Mouse (Mus musculus) testis, adult 2 months (tissue): ENCODE measurements around the gene Galnt4. TPM values are rescaled to one million over a fixed set of nuclear protein-coding genes. Genes with fewer than 3 reads are reported as not detected.
A peak's percentile ranks its signal among the peaks of the same experiment; 100 is the strongest.

Source experiments
- H3K27ac ChIP-seq: fragments of 200-500 bp; 2 replicates; pipeline ENCODE4 v1.5.1; 2012; ENCODE audit warnings: low read depth, low read length; ENCODE audit not compliant: control insufficient read depth, insufficient read depth
- H3K27me3 ChIP-seq: fragments of 200-500 bp; 2 replicates; pipeline ENCODE4 v1.6.1; 2012; ENCODE audit warnings: mild to moderate bottlenecking, low read length, moderate library complexity; ENCODE audit not compliant: control insufficient read depth, insufficient read depth
- H3K36me3 ChIP-seq: fragments of 200-500 bp; 2 replicates; pipeline ENCODE4 v1.6.1; 2012; ENCODE audit warnings: mild to moderate bottlenecking, low read length; ENCODE audit not compliant: control insufficient read depth, insufficient read depth
- H3K4me1 ChIP-seq: fragments of 200-500 bp; 2 replicates; pipeline ENCODE4 v1.6.1; 2012; ENCODE audit warnings: low read length; ENCODE audit not compliant: control insufficient read depth, insufficient read depth
- H3K4me3 ChIP-seq: fragments of 200-500 bp; 2 replicates; pipeline ENCODE4 v1.5.1; 2012; ENCODE audit warnings: low read depth, mild to moderate bottlenecking, low read length, moderate library complexity, mixed read lengths; ENCODE audit not compliant: control insufficient read depth
- CTCF ChIP-seq: fragments of 200-500 bp; IDR thresholded peaks from 2 replicates; pipeline ENCODE4 v1.5.1; 2012; ENCODE audit warnings: low read depth, mild to moderate bottlenecking, inconsistent platforms, low read length, moderate library complexity; ENCODE audit not compliant: control insufficient read depth, insufficient read depth, insufficient replicate concordance
- POLR2A ChIP-seq: fragments of 200-500 bp; IDR thresholded peaks from 2 replicates; pipeline ENCODE4 v1.6.1; 2012; ENCODE audit warnings: low read depth, mild to moderate bottlenecking, inconsistent platforms, low read length, moderate library complexity; ENCODE audit not compliant: control insufficient read depth
- polyA plus RNA-seq: library from polyadenylated mRNA; depleted of rRNA; stranded (reverse); fragments of >200 nt; gene quantifications from 2 replicates; pipeline ENCODE4 v1.2.3, GENCODE M21; 2012

The Galnt4 gene
- polyA plus RNA-seq, 1 experiment, result 0.61 TPM

DNA sequence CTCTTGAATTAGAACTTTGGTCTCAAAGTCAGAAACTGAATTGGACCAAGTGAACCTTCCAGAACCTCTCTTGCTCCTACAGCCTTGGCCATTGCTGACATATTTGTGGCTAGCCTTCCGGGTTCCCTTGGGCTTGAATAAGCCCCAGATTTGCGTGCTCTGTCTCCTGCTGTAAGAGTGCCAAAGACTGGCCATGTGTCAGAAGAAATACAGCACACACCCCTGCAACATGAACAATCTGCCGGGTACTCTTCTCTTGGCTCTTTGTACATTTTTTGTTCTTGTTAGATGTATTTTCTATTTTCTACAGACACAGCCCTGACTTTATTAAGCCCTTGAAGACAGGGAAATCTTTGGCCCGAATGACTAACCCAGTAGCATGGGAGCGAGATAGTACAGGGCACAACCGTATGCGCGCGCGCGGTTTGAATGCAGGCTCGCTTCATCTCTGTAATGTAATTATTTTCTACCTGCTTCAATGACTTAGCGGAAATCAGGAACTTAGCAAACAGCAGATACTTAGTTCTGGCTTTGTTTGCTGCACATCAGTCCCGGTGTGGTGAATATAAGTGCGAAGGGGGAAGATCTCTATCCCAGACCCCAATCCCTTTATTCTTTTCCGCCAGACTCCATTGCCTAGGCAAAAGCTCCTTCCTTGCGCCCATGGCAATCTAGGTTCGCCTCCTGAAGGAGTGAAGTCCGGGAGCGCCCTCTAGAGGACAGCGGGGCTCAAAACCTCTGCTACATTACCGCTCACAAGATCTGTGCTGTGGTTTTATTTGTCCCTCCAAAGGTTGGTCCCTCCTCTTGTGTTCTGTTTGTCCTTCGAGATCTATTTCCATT lies 23.3 kb upstream of the Galnt4 start:
- H3K36me3 ChIP-seq, result no peaks in the 10 kb centered on the region
- no peak overlapping the region; the same call in 1 of the 2 replicates for H3K4me3 ChIP-seq
- no peak for TF ChIP-seq POLR2A
- peak; percentile 90 for TF ChIP-seq CTCF
- H3K27me3 ChIP-seq, result no peaks in the 10 kb centered on the region
- H3K27ac ChIP-seq, result no peak overlapping the region
- peaks cover 7% of the 10 kb centered on the region for H3K4me1 ChIP-seq

DNA sequence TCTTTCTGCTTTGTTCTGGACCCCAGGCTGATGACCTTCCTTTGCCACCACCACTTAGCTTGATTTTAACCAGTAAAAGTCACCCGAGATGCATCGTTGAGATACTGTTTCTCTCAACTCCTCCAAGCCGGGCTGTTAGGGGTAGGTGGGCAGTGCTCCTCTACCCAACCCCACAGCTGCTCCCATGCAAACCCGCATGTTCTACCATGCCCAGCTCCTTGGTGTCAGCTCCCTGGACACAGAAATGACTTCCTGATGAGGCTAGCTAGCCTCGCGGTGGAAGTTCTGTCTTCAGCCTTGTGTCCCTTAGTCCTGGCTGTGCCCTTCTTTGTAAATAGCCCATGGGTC lies 22.7 kb upstream of the Galnt4 start:
- Histone ChIP-seq H3K4me3 (no peak overlapping the region), H3K27me3 (no peaks in the 10 kb centered on the region), H3K27ac (no peak overlapping the region), H3K4me1 (peaks cover 7% of the 10 kb centered on the region), H3K36me3 (no peaks in the 10 kb centered on the region)
- TF ChIP-seq POLR2A (no peak), CTCF (no peak)

DNA sequence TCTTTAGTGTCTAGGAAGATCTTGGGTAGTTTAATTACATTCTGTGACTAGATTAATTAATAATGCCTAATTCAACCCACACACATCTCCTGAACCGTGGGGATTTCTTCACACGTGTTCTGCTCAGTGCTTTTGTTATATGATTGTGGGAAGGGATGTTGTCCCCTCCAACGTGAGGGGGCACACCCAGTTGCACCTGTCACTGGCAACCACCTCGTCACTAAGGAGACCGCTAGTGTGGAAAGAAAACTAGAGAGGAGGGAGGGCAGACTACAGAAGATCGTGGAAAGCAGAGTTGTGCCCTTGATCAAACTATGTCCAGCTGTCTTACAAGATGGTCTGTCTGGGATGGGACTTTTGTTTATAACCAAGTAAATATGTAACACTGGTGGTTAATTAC lies 21.9 kb upstream of the Galnt4 start:
- Histone ChIP-seq H3K36me3 (no peaks in the 10 kb centered on the region), H3K4me3 (no peak overlapping the region), H3K27ac (no peak overlapping the region), H3K27me3 (no peaks in the 10 kb centered on the region), H3K4me1 (peaks cover 7% of the 10 kb centered on the region)
- TF ChIP-seq POLR2A (no peak), CTCF (no peak)

DNA sequence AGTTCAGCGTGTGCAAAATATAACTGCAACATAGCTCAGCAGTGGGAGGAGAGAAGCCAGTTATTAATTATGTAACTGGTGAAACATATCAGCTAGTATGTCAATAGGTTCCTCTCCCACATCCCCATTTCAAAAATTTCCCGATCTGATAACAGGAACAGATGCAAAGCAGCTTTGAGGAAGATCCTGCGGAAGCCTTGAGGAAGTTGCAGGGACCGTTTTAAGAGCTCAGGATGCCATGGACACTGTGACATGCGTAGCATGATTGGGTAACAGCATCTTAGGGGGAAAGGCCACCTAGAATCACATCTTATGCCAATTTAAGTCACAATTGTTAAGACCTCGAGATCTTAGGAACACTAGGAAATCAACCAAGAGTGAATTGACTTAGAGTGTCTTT lies 18.1 kb upstream of the Galnt4 start:
- Histone ChIP-seq H3K36me3 (no peaks in the 10 kb centered on the region), H3K27me3 (no peaks in the 10 kb centered on the region), H3K27ac (no peak overlapping the region), H3K4me3 (no peak overlapping the region), H3K4me1 (peaks cover 2% of the 10 kb centered on the region; the same call in 1 of the 2 replicates)
- no peak for TF ChIP-seq POLR2A
- TF ChIP-seq CTCF, result no peak

DNA sequence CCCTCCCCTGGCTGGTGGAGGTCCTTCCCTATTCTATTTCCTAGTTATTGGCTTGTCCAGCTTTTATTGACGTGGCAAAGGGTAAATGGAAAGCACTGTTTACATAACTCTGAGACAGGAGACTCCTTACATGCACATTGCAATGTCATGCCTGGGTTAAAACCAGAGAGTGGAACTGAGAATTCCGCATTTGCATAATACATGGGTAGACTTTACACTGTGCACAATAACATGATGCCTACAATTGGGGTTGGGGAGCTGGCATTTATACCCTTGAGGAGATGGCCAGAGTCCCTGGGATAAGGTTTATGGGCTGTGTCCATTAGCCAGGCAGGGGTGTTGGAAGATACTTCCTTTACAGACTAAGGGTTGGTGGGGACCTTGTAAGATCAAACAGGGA lies 14.6 kb upstream of the Galnt4 start:
- Histone ChIP-seq H3K4me3 (no peak overlapping the region), H3K36me3 (no peaks in the 10 kb centered on the region)
- no peak for TF ChIP-seq CTCF
- TF ChIP-seq POLR2A, result no peak

DNA sequence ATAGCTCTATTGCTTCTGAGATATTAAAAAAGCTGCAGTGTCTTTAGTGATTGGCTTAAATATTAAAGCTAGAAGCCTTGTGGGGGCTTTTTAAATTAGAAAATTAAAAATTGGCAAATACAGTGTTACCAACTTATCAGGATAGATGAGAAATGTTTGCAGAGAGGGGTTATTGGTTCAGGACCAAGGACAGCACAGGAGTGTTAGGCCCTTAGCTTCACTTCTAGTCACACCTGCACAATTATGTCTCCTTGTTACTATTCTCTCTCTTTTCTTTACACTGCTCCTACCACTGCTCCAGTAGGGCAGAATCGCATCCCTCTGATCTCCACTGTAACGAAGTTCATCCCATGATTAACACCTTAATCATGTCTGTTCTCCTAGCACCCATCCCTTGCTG lies 12.8 kb upstream of the Galnt4 start:
- Histone ChIP-seq H3K27me3 (no peaks in the 10 kb centered on the region), H3K4me3 (no peak overlapping the region), H3K4me1 (peaks cover 2% of the 10 kb centered on the region; the same call in 1 of the 2 replicates), H3K27ac (no peak overlapping the region), H3K36me3 (no peaks in the 10 kb centered on the region)
- TF ChIP-seq CTCF (no peak), POLR2A (no peak)

More for the DNA sequence above, 14.6 kb upstream of the Galnt4 start:
- no peak overlapping the region for H3K27ac ChIP-seq
- H3K4me1 ChIP-seq, result peaks cover 2% of the 10 kb centered on the region; the same call in 1 of the 2 replicates
- H3K27me3 ChIP-seq, result no peaks in the 10 kb centered on the region

DNA sequence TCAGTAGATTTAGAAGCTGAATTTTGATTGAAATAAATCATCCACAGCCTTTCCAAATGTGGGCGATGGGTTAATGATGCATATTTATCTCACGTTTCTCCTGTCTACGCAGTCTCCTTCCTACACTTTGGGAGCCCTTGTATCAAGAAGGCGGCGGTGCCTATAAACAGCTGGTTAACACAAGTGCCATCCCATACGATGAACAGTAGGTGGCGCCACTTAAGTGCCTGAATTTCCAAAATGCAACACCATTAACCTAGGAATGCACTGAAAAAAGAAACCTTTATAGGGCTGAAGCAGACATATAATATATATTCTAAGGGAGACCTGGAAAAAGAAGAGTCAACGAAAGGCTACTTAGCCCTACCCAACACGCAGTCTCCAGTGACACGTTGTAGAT lies 10.6 kb upstream of the Galnt4 start:
- no peaks in the 10 kb centered on the region for H3K36me3 ChIP-seq
- TF ChIP-seq CTCF (peak; percentile 37; the same call in 1 of the 2 replicates), POLR2A (no peak)
- no peak overlapping the region for H3K27ac ChIP-seq

DNA sequence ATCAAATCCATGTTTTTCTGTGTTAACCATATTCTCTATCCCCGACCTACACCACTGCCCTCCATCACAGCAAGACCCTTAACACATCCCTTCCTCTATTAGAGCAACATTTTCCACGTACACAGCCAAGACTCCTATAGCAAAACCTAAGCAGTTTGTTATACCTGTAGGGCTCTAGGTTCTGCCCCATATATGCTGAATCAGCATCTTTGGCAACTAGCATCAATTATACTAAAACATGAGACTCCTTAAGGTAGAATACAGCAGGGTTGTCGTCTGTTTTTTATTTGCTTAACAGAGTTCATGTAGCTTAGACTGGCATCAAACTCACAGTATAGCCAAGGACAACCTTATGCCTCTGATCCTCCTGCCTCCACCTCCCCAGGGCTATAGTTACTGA lies 2.4 kb upstream of the Galnt4 start:
- peak overlapping the region; percentile 45; the same call in 1 of the 2 replicates for H3K4me3 ChIP-seq
- no peaks in the 10 kb centered on the region for H3K27me3 ChIP-seq
- no peak overlapping the region for H3K27ac ChIP-seq
- TF ChIP-seq CTCF, result no peak
- no peak for TF ChIP-seq POLR2A
- peaks cover 18% of the 10 kb centered on the region for H3K4me1 ChIP-seq
- no peaks in the 10 kb centered on the region for H3K36me3 ChIP-seq

More for the DNA sequence above, 10.6 kb upstream of the Galnt4 start:
- Histone ChIP-seq H3K4me1 (peaks cover 2% of the 10 kb centered on the region; the same call in 1 of the 2 replicates), H3K4me3 (no peak overlapping the region), H3K27me3 (no peaks in the 10 kb centered on the region)
